Mouse (Mus musculus): Measurements from ENCODE around the gene Car10. TPM values are rescaled to one million over a fixed set of nuclear protein-coding genes. Genes with fewer than 3 reads are reported as not detected.

Gene Car10
- polyA plus RNA-seq, 1 experiment from 2014 or later: 10.6 TPM

- no peak overlapping the region for H3K27ac ChIP-seq (replicated peaks)
- ATAC-seq (replicated peaks): no peak
- H3K4me2 ChIP-seq (replicated peaks): no peak overlapping the region
- no peaks in the 10 kb centered on the region for H3K9me3 ChIP-seq
- H3K4me1 ChIP-seq: no peaks in the 10 kb centered on the region
- no peaks in the 10 kb centered on the region for H3K27me3 ChIP-seq
- H3K9ac ChIP-seq (replicated peaks): no peak overlapping the region
- H3K36me3 ChIP-seq: no peaks in the 10 kb centered on the region
- WGBS: 73% methylated on average over 4 of the region's 4 CpGs
- no peak overlapping the region for H3K4me3 ChIP-seq
These were observed 514.2 kb downstream of the Car10 start for GRCm38 (mm10) chr11:93612071-93612470.

GRCm38 (mm10) chr11:93614851-93615250, 517.0 kb downstream of the Car10 start:
- no peak overlapping the region for H3K27ac ChIP-seq (replicated peaks)
- H3K4me1 ChIP-seq: no peaks in the 10 kb centered on the region
- H3K4me3 ChIP-seq: no peak overlapping the region
- ATAC-seq (replicated peaks): no peak
- H3K4me2 ChIP-seq (replicated peaks): no peak overlapping the region
- no peaks in the 10 kb centered on the region for H3K9me3 ChIP-seq
- no peak overlapping the region for H3K9ac ChIP-seq (replicated peaks)
- H3K27me3 ChIP-seq: no peaks in the 10 kb centered on the region
- H3K36me3 ChIP-seq: no peaks in the 10 kb centered on the region

DNA sequence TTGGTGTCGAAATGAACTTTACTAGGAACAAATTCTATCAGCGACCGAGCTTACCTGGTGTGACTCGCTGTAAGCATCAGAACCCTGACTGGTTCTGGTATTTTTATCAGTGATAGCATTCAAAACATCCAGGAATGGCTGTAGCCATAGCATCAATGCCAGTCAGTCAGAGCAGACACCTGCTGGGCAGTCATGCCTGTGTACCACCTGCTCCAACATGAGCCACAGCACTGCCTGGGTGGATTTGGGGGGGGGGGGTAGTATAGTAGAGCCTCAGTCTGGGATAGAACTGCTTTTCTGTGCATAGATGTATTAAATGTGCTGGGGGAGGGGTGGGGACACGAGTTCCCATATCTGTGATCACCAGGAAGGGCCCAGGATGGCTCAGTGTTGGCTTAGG, 525.8 kb downstream of the Car10 start:
- Histone ChIP-seq H3K4me1 (no peaks in the 10 kb centered on the region), H3K36me3 (no peaks in the 10 kb centered on the region), H3K9ac (replicated peaks) (no peak overlapping the region), H3K9me3 (no peaks in the 10 kb centered on the region), H3K27ac (replicated peaks) (no peak overlapping the region), H3K4me3 (no peak overlapping the region), H3K4me2 (replicated peaks) (no peak overlapping the region), H3K27me3 (no peaks in the 10 kb centered on the region)
- no peak for ATAC-seq (replicated peaks)
- WGBS: 85% methylated on average over 5 of the region's 5 CpGs

DNA sequence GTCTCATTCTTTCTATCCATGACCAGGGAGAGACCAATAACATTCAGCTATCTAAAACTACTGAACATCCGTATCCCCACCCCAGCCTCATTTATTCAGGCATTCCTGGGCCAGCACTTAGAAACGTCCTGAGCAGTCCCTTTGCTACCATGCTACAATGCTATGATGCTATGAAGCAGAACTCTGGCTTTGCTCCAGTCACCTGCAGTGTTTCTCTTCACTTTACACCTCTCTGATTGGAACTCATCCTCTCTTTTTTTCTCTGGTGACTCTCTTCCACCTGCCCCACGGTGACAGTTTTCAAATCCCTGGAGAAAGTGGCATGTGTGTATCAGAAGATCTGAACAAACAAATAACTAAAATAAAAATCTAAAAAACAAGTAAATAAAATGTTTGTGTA, 541.6 kb downstream of the Car10 start:
- 73% methylated on average over 3 of the region's 3 CpGs for WGBS
- no peak overlapping the region for H3K4me2 ChIP-seq (replicated peaks)
- no peaks in the 10 kb centered on the region for H3K36me3 ChIP-seq
- no peak overlapping the region for H3K4me3 ChIP-seq
- H3K4me1 ChIP-seq: peaks cover 4% of the 10 kb centered on the region
- no peak overlapping the region for H3K27ac ChIP-seq (replicated peaks)
- H3K27me3 ChIP-seq: no peaks in the 10 kb centered on the region
- no peak overlapping the region for H3K9ac ChIP-seq (replicated peaks)
- no peaks in the 10 kb centered on the region for H3K9me3 ChIP-seq
- no peak for ATAC-seq (replicated peaks)

DNA sequence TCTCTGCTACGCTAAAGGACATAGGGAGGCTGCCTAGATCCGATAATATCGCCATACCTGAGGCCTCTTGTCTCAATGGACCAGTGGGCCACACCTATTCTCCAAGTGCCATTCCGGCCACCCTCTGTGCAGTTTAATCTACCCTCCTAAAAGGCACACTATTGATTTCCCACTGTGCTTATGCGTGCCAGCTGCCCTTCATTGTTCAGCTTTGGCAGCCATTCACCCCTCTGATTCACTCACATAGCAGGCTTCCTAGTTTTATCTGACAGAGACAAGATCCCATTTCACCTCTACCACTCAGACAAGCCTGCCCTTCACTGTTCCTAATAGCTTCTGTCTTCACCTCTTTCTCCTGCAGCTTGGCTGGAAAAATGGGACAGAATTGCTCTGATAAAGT, 543.1 kb downstream of the Car10 start:
- H3K4me3 ChIP-seq: no peak overlapping the region
- H3K27ac ChIP-seq (replicated peaks): no peak overlapping the region
- no peaks in the 10 kb centered on the region for H3K27me3 ChIP-seq
- no peaks in the 10 kb centered on the region for H3K36me3 ChIP-seq
- 21% methylated on average over 5 of the region's 5 CpGs for WGBS
- no peak overlapping the region for H3K4me2 ChIP-seq (replicated peaks)
- H3K9me3 ChIP-seq: no peaks in the 10 kb centered on the region
- H3K9ac ChIP-seq (replicated peaks): no peak overlapping the region
- peaks cover 4% of the 10 kb centered on the region for H3K4me1 ChIP-seq
- ATAC-seq (replicated peaks): no peak

- no peaks in the 10 kb centered on the region for H3K9me3 ChIP-seq
- H3K27me3 ChIP-seq: no peaks in the 10 kb centered on the region
- no peak for ATAC-seq (replicated peaks)
- no peak overlapping the region for H3K4me2 ChIP-seq (replicated peaks)
- H3K36me3 ChIP-seq: no peaks in the 10 kb centered on the region
- 97% methylated on average over 1 of the region's 1 CpGs for WGBS
- H3K4me1 ChIP-seq: peaks cover 4% of the 10 kb centered on the region
- H3K4me3 ChIP-seq: no peak overlapping the region
- no peak overlapping the region for H3K27ac ChIP-seq (replicated peaks)
- no peak overlapping the region for H3K9ac ChIP-seq (replicated peaks)
These were observed 544.5 kb downstream of the Car10 start for GRCm38 (mm10) chr11:93642331-93642730.

DNA sequence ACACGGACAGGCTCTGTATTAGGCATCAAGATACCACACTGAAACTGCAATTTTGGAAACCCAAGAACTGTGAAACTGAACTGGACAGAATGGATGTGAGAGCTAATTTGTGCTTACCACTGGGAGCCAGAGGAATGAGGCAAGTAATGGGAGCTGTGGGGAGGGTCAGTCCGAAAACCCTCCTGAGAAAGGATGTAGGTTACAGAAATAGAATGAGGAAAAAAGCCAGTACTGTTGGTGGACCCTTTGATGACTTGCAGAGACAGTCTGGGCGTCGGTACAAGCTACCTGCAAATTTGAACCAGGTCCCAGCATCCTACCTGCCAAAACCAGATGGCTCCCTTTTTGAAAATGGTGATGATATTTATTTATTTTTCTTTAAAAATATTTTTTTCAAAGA, 545.2 kb downstream of the Car10 start:
- Histone ChIP-seq H3K4me2 (replicated peaks) (no peak overlapping the region), H3K27me3 (no peaks in the 10 kb centered on the region), H3K4me3 (no peak overlapping the region), H3K36me3 (no peaks in the 10 kb centered on the region), H3K27ac (replicated peaks) (no peak overlapping the region), H3K9me3 (no peaks in the 10 kb centered on the region), H3K4me1 (peaks cover 4% of the 10 kb centered on the region), H3K9ac (replicated peaks) (no peak overlapping the region)
- WGBS: 88% methylated on average over 4 of the region's 4 CpGs
- ATAC-seq (replicated peaks): no peak

- Histone ChIP-seq H3K4me2 (replicated peaks) (no peak overlapping the region), H3K9me3 (no peaks in the 10 kb centered on the region), H3K4me1 (peaks cover 4% of the 10 kb centered on the region), H3K9ac (replicated peaks) (no peak overlapping the region), H3K36me3 (no peaks in the 10 kb centered on the region), H3K27ac (replicated peaks) (no peak overlapping the region), H3K27me3 (no peaks in the 10 kb centered on the region), H3K4me3 (no peak overlapping the region)
- 83% methylated on average over 9 of the region's 9 CpGs for WGBS
- ATAC-seq (replicated peaks): no peak
These were observed 545.6 kb downstream of the Car10 start for GRCm38 (mm10) chr11:93643436-93643835.

DNA sequence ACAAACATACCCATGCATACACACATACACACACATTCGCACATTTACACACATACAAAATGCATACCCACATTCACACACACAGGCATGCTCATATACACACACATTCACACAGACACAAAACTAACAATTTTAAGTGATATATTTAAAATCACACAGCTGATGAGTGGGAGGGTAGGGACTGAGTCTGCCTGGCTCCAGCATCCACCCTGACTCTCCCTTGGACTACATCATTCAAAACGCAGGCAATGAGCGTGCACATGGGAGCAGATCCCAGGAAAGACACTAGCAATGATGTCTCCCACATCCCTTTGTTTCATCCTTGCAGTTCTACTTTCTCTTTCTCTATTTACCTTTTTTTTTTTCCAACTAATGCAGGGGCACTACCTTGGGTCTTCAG, 548.4 kb downstream of the Car10 start:
- H3K4me3 ChIP-seq: no peak overlapping the region
- no peaks in the 10 kb centered on the region for H3K9me3 ChIP-seq
- H3K4me2 ChIP-seq (replicated peaks): no peak overlapping the region
- H3K4me1 ChIP-seq: no peaks in the 10 kb centered on the region
- no peaks in the 10 kb centered on the region for H3K36me3 ChIP-seq
- no peak overlapping the region for H3K27ac ChIP-seq (replicated peaks)
- ATAC-seq (replicated peaks): no peak
- 87% methylated on average over 3 of the region's 3 CpGs for WGBS
- no peaks in the 10 kb centered on the region for H3K27me3 ChIP-seq
- no peak overlapping the region for H3K9ac ChIP-seq (replicated peaks)

Data from forebrain, embryonic 15.5 days (tissue).